Mouse (Mus musculus): ENCODE data around the gene Gsdma2. TPM values are rescaled to one million over a fixed set of nuclear protein-coding genes. Genes with fewer than 3 reads are reported as not detected.

The Gsdma2 gene
- polyA plus RNA-seq (2014; fragmentation: Illumina TruSeq; extraction: RNeasy Lipid Tissue Mini Kit (QIAGEN cat#74804); ENCODE audit: low read depth, low replicate concordance): not detected

GRCm38 (mm10) chr11:98646459-98646858 is at the start of gene Gsdma2:
Gsdma2 (plus strand) TSS chr11:98646759.

GRCm38 (mm10) chr11:98597991-98598390 is 48.6 kb upstream of the Gsdma2 start, which contains the start of gene Lrrc3c:
Lrrc3c (plus strand) TSS chr11:98598291.

GRCm38 (mm10) chr11:98625611-98626410 is 20.7 kb upstream of the Gsdma2 start, which contains the start of the genes Gm12355 and Gsdma3:
Gm12355 (minus strand) TSS chr11:98625661.
Gsdma3 (plus strand) TSS chr11:98626360.

GRCm38 (mm10) chr11:98664091-98664490 is 17.5 kb downstream of the Gsdma2 start, which contains the start of gene Gsdma:
Gsdma (plus strand) TSS chr11:98664351.

GRCm38 (mm10) chr11:98681786-98682745 is 35.5 kb downstream of the Gsdma2 start, which contains the start of gene Psmd3:
Psmd3 (plus strand) TSS chr11:98682554.

GRCm38 (mm10) chr11:98701213-98701670 is 54.7 kb downstream of the Gsdma2 start, which contains the start of gene Csf3:
Csf3 (plus strand) TSS chr11:98701263.

Other genes starting within 250 kb of the Gsdma2 start
- gene Pgap3, start 246.3 kb upstream of the Gsdma2 start, polyA plus RNA-seq (2014; fragmentation: Illumina TruSeq; extraction: RNeasy Lipid Tissue Mini Kit (QIAGEN cat#74804); ENCODE audit: low read depth, low replicate concordance): 12.5 TPM
- gene Erbb2, start 234.3 kb upstream of the Gsdma2 start, polyA plus RNA-seq (2014; fragmentation: Illumina TruSeq; extraction: RNeasy Lipid Tissue Mini Kit (QIAGEN cat#74804); ENCODE audit: low read depth, low replicate concordance): 22.0 TPM
- 279 TPM for gene Mien1, start 207.8 kb upstream of the Gsdma2 start, polyA plus RNA-seq (2014; fragmentation: Illumina TruSeq; extraction: RNeasy Lipid Tissue Mini Kit (QIAGEN cat#74804); ENCODE audit: low read depth, low replicate concordance)
- 34.5 TPM for gene Grb7, start 200.4 kb upstream of the Gsdma2 start, polyA plus RNA-seq (2014; fragmentation: Illumina TruSeq; extraction: RNeasy Lipid Tissue Mini Kit (QIAGEN cat#74804); ENCODE audit: low read depth, low replicate concordance)
- 1.2 TPM for gene Ikzf3, start 100.7 kb upstream of the Gsdma2 start, polyA plus RNA-seq (2014; fragmentation: Illumina TruSeq; extraction: RNeasy Lipid Tissue Mini Kit (QIAGEN cat#74804); ENCODE audit: low read depth, low replicate concordance)
- gene Zpbp2, start 95.7 kb upstream of the Gsdma2 start, polyA plus RNA-seq (2014; fragmentation: Illumina TruSeq; extraction: RNeasy Lipid Tissue Mini Kit (QIAGEN cat#74804); ENCODE audit: low read depth, low replicate concordance): 6.9 TPM
- gene Ormdl3, start 59.4 kb upstream of the Gsdma2 start, polyA plus RNA-seq (2014; fragmentation: Illumina TruSeq; extraction: RNeasy Lipid Tissue Mini Kit (QIAGEN cat#74804); ENCODE audit: low read depth, low replicate concordance): 125 TPM
- gene Lrrc3c, start 48.5 kb upstream of the Gsdma2 start, polyA plus RNA-seq (2014; fragmentation: Illumina TruSeq; extraction: RNeasy Lipid Tissue Mini Kit (QIAGEN cat#74804); ENCODE audit: low read depth, low replicate concordance): not detected
- not detected for gene Gm12355, start 21.1 kb upstream of the Gsdma2 start, polyA plus RNA-seq (2014; fragmentation: Illumina TruSeq; extraction: RNeasy Lipid Tissue Mini Kit (QIAGEN cat#74804); ENCODE audit: low read depth, low replicate concordance)
- gene Gsdma3, start 20.4 kb upstream of the Gsdma2 start, polyA plus RNA-seq (2014; fragmentation: Illumina TruSeq; extraction: RNeasy Lipid Tissue Mini Kit (QIAGEN cat#74804); ENCODE audit: low read depth, low replicate concordance): not detected
- gene Gsdma, start 17.6 kb downstream of the Gsdma2 start, polyA plus RNA-seq (2014; fragmentation: Illumina TruSeq; extraction: RNeasy Lipid Tissue Mini Kit (QIAGEN cat#74804); ENCODE audit: low read depth, low replicate concordance): 0.31 TPM
- 87.4 TPM for gene Psmd3, start 35.8 kb downstream of the Gsdma2 start, polyA plus RNA-seq (2014; fragmentation: Illumina TruSeq; extraction: RNeasy Lipid Tissue Mini Kit (QIAGEN cat#74804); ENCODE audit: low read depth, low replicate concordance)
- 0.79 TPM for gene Csf3, start 54.5 kb downstream of the Gsdma2 start, polyA plus RNA-seq (2014; fragmentation: Illumina TruSeq; extraction: RNeasy Lipid Tissue Mini Kit (QIAGEN cat#74804); ENCODE audit: low read depth, low replicate concordance)
- 44.4 TPM for gene Med24, start 82.7 kb downstream of the Gsdma2 start, polyA plus RNA-seq (2014; fragmentation: Illumina TruSeq; extraction: RNeasy Lipid Tissue Mini Kit (QIAGEN cat#74804); ENCODE audit: low read depth, low replicate concordance)
- 71.0 TPM for gene Thra, start 93.9 kb downstream of the Gsdma2 start, polyA plus RNA-seq (2014; fragmentation: Illumina TruSeq; extraction: RNeasy Lipid Tissue Mini Kit (QIAGEN cat#74804); ENCODE audit: low read depth, low replicate concordance)
- 36.2 TPM for gene Nr1d1, start 128.6 kb downstream of the Gsdma2 start, polyA plus RNA-seq (2014; fragmentation: Illumina TruSeq; extraction: RNeasy Lipid Tissue Mini Kit (QIAGEN cat#74804); ENCODE audit: low read depth, low replicate concordance)
- gene Msl1, start 148.8 kb downstream of the Gsdma2 start, polyA plus RNA-seq (2014; fragmentation: Illumina TruSeq; extraction: RNeasy Lipid Tissue Mini Kit (QIAGEN cat#74804); ENCODE audit: low read depth, low replicate concordance): 61.1 TPM
- gene Casc3, start 158.1 kb downstream of the Gsdma2 start, polyA plus RNA-seq (2014; fragmentation: Illumina TruSeq; extraction: RNeasy Lipid Tissue Mini Kit (QIAGEN cat#74804); ENCODE audit: low read depth, low replicate concordance): 26.9 TPM
- 1.9 TPM for gene Rapgefl1, start 190.0 kb downstream of the Gsdma2 start, polyA plus RNA-seq (2014; fragmentation: Illumina TruSeq; extraction: RNeasy Lipid Tissue Mini Kit (QIAGEN cat#74804); ENCODE audit: low read depth, low replicate concordance)
- gene Wipf2, start 216.9 kb downstream of the Gsdma2 start, polyA plus RNA-seq (2014; fragmentation: Illumina TruSeq; extraction: RNeasy Lipid Tissue Mini Kit (QIAGEN cat#74804); ENCODE audit: low read depth, low replicate concordance): 8.2 TPM